Mouse (Mus musculus) left cerebral cortex, adult 18-20 months (tissue): Measurements from ENCODE around the gene Per1. TPM values are rescaled to one million over a fixed set of nuclear protein-coding genes. Genes with fewer than 3 reads are reported as not detected.

Source experiments
- DNase-seq, 2 experiments: peaks; one replicate each; pipeline ENCODE4 v3.0.0; 2021 to 2022; ENCODE audit warnings: low spot score in 2 of 2, mixed read lengths in 1 of 2
- total RNA-seq, 2 experiments: library from RNA; stranded (reverse); gene quantifications; 2 replicates each; pipeline ENCODE4 v1.2.3; 2021

Gene Per1
- total RNA-seq, 2 experiments from 2014 or later: 129 to 133 TPM

GRCm38 (mm10) chr11:69125041-69125851 is 30.2 kb downstream of the Per1 start:
- peak; percentile 76 to 78 for DNase-seq

- no peak for DNase-seq
Observed at GRCm38 (mm10) chr11:69125852-69125918, 30.7 kb downstream of the Per1 start, which contains the start of gene Aloxe3. Gene Aloxe3, plus strand, starts transcription at chr11:69125896.

GRCm38 (mm10) chr11:69125919-69126705 is 31.1 kb downstream of the Per1 start:
- no peak for DNase-seq

GRCm38 (mm10) chr11:69126706-69127095 is 31.7 kb downstream of the Per1 start:
- no peak for DNase-seq

- DNase-seq: no peak
Observed at GRCm38 (mm10) chr11:69128426-69129122, 33.6 kb downstream of the Per1 start.

- DNase-seq: no peak
Observed at GRCm38 (mm10) chr11:69133566-69133922, 38.5 kb downstream of the Per1 start.

GRCm38 (mm10) chr11:69133923-69134621 is 39.1 kb downstream of the Per1 start:
- peak; percentile 81 to 86 for DNase-seq

GRCm38 (mm10) chr11:69134622-69134968 is 39.6 kb downstream of the Per1 start:
- DNase-seq: no peak

GRCm38 (mm10) chr11:69135361-69135760 is 40.3 kb downstream of the Per1 start:
- DNase-seq: no peak

GRCm38 (mm10) chr11:69147546-69147945 is 52.5 kb downstream of the Per1 start:
- DNase-seq: no peak

- DNase-seq: no peak
Observed at GRCm38 (mm10) chr11:69148451-69148960, 53.5 kb downstream of the Per1 start.

- no peak for DNase-seq
Observed at GRCm38 (mm10) chr11:69149728-69150127, 54.7 kb downstream of the Per1 start.

- DNase-seq: peak; percentile 63 to 67
Observed at GRCm38 (mm10) chr11:69150444-69150843, 55.4 kb downstream of the Per1 start.

- DNase-seq: no peak
Observed at GRCm38 (mm10) chr11:69151004-69151403, 56.0 kb downstream of the Per1 start.

- DNase-seq: no peak
Observed at GRCm38 (mm10) chr11:69153831-69154230, 58.8 kb downstream of the Per1 start.

GRCm38 (mm10) chr11:69155351-69155750 is 60.3 kb downstream of the Per1 start:
- DNase-seq: no peak

- DNase-seq: peak; percentile 49 to 54
Observed at GRCm38 (mm10) chr11:69156800-69157199, 61.8 kb downstream of the Per1 start, which contains the start of gene Alox12b. Gene Alox12b, plus strand, starts transcription at chr11:69156989.
